Mouse (Mus musculus): Measurements from ENCODE around the gene Defa36. TPM values are rescaled to one million over a fixed set of nuclear protein-coding genes. Genes with fewer than 3 reads are reported as not detected.

Gene Defa36
- not detected in 2 replicates for polyA plus RNA-seq (2012; rRNA removed; ENCODE audit: low replicate concordance)

GRCm38 (mm10) chr8:21427111-21427510 lies at the start of gene Defa36:
Defa36 (plus strand) TSS chr8:21427411.

GRCm38 (mm10) chr8:21378215-21378614 lies 49.0 kb upstream of the Defa36 start, which contains the start of gene Defa2:
Defa2 (plus strand) TSS chr8:21378515.

GRCm38 (mm10) chr8:21391511-21391910 lies 35.7 kb upstream of the Defa36 start, which contains the start of gene Defa33:
Defa33 (plus strand) TSS chr8:21391811.

GRCm38 (mm10) chr8:21456460-21456859 lies 29.2 kb downstream of the Defa36 start, which contains the start of gene Gm7849:
Gm7849 (minus strand) TSS chr8:21456560.

Other genes starting within 250 kb of the Defa36 start
- gene Defa31, start 235.8 kb upstream of the Defa36 start, polyA plus RNA-seq (2012; rRNA removed; ENCODE audit: low replicate concordance): not detected in 2 replicates
- not detected in 2 replicates for gene Gm15293, start 225.8 kb upstream of the Defa36 start, polyA plus RNA-seq (2012; rRNA removed; ENCODE audit: low replicate concordance)
- not detected in 2 replicates for gene Gm15292, start 177.7 kb upstream of the Defa36 start, polyA plus RNA-seq (2012; rRNA removed; ENCODE audit: low replicate concordance)
- gene Defa27, start 111.9 kb upstream of the Defa36 start, polyA plus RNA-seq (2012; rRNA removed; ENCODE audit: low replicate concordance): not detected in 2 replicates
- not detected in 2 replicates for gene Defa29, start 100.4 kb upstream of the Defa36 start, polyA plus RNA-seq (2012; rRNA removed; ENCODE audit: low replicate concordance)
- gene Defa2, start 48.9 kb upstream of the Defa36 start, polyA plus RNA-seq (2012; rRNA removed; ENCODE audit: low replicate concordance): not detected in 2 replicates
- gene Defa33, start 35.6 kb upstream of the Defa36 start, polyA plus RNA-seq (2012; rRNA removed; ENCODE audit: low replicate concordance): not detected in 2 replicates
- not detected in 2 replicates for gene Gm7849, start 29.1 kb downstream of the Defa36 start, polyA plus RNA-seq (2012; rRNA removed; ENCODE audit: low replicate concordance)
- gene Defa20, start 81.8 kb downstream of the Defa36 start, polyA plus RNA-seq (2012; rRNA removed; ENCODE audit: low replicate concordance): not detected in 2 replicates
- not detected in 2 replicates for gene Defa32, start 101.6 kb downstream of the Defa36 start, polyA plus RNA-seq (2012; rRNA removed; ENCODE audit: low replicate concordance)
- not detected in 2 replicates for gene Defa37, start 138.0 kb downstream of the Defa36 start, polyA plus RNA-seq (2012; rRNA removed; ENCODE audit: low replicate concordance)
- not detected in 2 replicates for gene Defa28, start 155.6 kb downstream of the Defa36 start, polyA plus RNA-seq (2012; rRNA removed; ENCODE audit: low replicate concordance)
- gene Gm7861, start 167.1 kb downstream of the Defa36 start, polyA plus RNA-seq (2012; rRNA removed; ENCODE audit: low replicate concordance): not detected in 2 replicates
- gene Defa26, start 190.8 kb downstream of the Defa36 start, polyA plus RNA-seq (2012; rRNA removed; ENCODE audit: low replicate concordance): not detected in 2 replicates
- gene Defa17, start 228.4 kb downstream of the Defa36 start, polyA plus RNA-seq (2012; rRNA removed; ENCODE audit: low replicate concordance): not detected in 2 replicates
- not detected in 2 replicates for gene Defa34, start 238.4 kb downstream of the Defa36 start, polyA plus RNA-seq (2012; rRNA removed; ENCODE audit: low replicate concordance)

All from mammary gland, adult 2 months (tissue).